Mouse (Mus musculus): ENCODE data around the gene Col11a2.

DNA sequence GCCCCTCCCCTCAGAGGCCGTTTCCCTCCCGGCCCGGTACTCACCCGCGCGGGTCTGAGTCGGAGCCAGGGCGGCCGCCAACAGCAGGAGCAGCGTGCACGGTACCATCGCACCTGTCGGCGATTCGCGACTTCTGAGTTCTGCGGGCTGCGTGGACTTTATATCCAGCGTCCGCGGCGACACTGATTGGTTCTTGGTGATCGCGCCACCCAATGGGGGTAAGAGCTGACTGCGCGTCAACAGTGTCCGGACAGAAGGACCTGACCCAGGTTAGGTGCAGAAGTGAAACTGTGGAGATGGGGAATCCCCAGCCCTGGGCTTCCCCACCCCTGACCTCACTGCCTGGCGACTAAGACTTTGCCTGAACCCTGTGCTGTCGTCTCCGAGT, 39.1 kb upstream of the Col11a2 start, which contains the start of gene H2-K1:
- TF ChIP-seq CTCF (conservative IDR thresholded peaks at IDR 0.05; ENCODE audit: insufficient read depth, insufficient read length, low read depth, low read length) = no peak
- TF ChIP-seq POLR2A (IDR thresholded peaks at IDR 0.05; ENCODE audit: low read depth, low read length) = peak; percentile 98
